ENCODE assay signal across 8 mouse cellular contexts in genomic region chr3:27710648-27711428, GRCm38 (mm10). TPM values are rescaled to one million over a fixed set of nuclear protein-coding genes. Genes with fewer than 3 reads are reported as not detected.
DNase-seq lines count a peak whose midpoint lies in the region; ATAC-seq and TF ChIP-seq lines count a peak whose summit lies in the region.

TSS of gene Fndc3b (minus strand) at chr3:27711307.

- peak within 1 kb of the TSS; percentile 88 for H3K27ac ChIP-seq in forebrain, embryonic 16.5 days (ENCODE audit: low read length)
- peak within 1 kb of the TSS; percentile 83 for H3K27ac ChIP-seq in neural tube, embryonic 14.5 days (ENCODE audit: low read depth, low read length)
- H3K27ac ChIP-seq in testis, adult 2 months (ENCODE audit: control insufficient read depth, insufficient read depth, low read depth, low read length): peak within 1 kb of the TSS; percentile 78

- intact Hi-C loops in heart, postnatal 25 days (cut with DNase I): loop anchor here (2.0 to 5.0 kb wide), 3 partner anchors 151 to 244 kb away; partner anchors contain the start of gene Pld1

- H3K27me3 ChIP-seq in forebrain, embryonic 16.5 days (replicated peaks; ENCODE audit: control insufficient read depth, insufficient read depth, low read length): no peaks in the 10 kb centered on the region
- no peaks in the 10 kb centered on the region for H3K27me3 ChIP-seq in neural tube, embryonic 14.5 days (ENCODE audit: control insufficient read depth, insufficient read depth, low read length)
- no peaks in the 10 kb centered on the region for H3K27me3 ChIP-seq in testis, adult 2 months (ENCODE audit: control insufficient read depth, insufficient read depth, low read length)

- no peaks in the 10 kb centered on the region for H3K36me3 ChIP-seq in forebrain, embryonic 16.5 days (ENCODE audit: control insufficient read depth, insufficient read depth)
- H3K36me3 ChIP-seq in neural tube, embryonic 14.5 days (ENCODE audit: control insufficient read depth, insufficient read depth, low read length): no peaks in the 10 kb centered on the region
- H3K36me3 ChIP-seq in testis, adult 2 months (ENCODE audit: control insufficient read depth, insufficient read depth, low read length): no peaks in the 10 kb centered on the region

- peaks cover 11% of the 10 kb centered on the region for H3K4me1 ChIP-seq in forebrain, embryonic 16.5 days (replicated peaks; ENCODE audit: control insufficient read depth, insufficient read depth, low read length)
- H3K4me1 ChIP-seq in neural tube, embryonic 14.5 days (ENCODE audit: control insufficient read depth, insufficient read depth, low read length): peaks cover 9% of the 10 kb centered on the region; the same call in 1 of the 2 replicates
- H3K4me1 ChIP-seq in testis, adult 2 months (ENCODE audit: control insufficient read depth, insufficient read depth, low read length): peaks cover 3% of the 10 kb centered on the region; the same call in 1 of the 2 replicates

- peak; percentile 55 to 65 for DNase-seq in CD8-positive naive resting alpha-beta T cell, adult 2 months (ENCODE audit: low read depth in 2 of 2, low spot score in 2 of 2)
- DNase-seq in heart, postnatal 25 days (ENCODE audit: low spot score): peak; percentile 88
- DNase-seq in layer of hippocampus, adult 18-20 months (ENCODE audit: low spot score in 2 of 2): peak; percentile 92 to 97
- DNase-seq in lung, adult 18-20 months: peak; percentile 94 to 95

- peak within 1 kb of the TSS; percentile 74 for H3K4me2 ChIP-seq in forebrain, embryonic 16.5 days (ENCODE audit: low read length)
- peak within 1 kb of the TSS; percentile 69 for H3K4me2 ChIP-seq in neural tube, embryonic 14.5 days (ENCODE audit: low read depth, low read length)

- peak within 1 kb of the TSS; percentile 80 for H3K9ac ChIP-seq in forebrain, embryonic 16.5 days (replicated peaks; ENCODE audit: low read depth, low read length)
- peak within 1 kb of the TSS; percentile 68 for H3K9ac ChIP-seq in neural tube, embryonic 14.5 days (replicated peaks; ENCODE audit: low read depth, low read length)

- peak within 1 kb of the TSS; percentile 94 for H3K4me3 ChIP-seq in forebrain, embryonic 16.5 days (replicated peaks; ENCODE audit: low read length)
- peak within 1 kb of the TSS; percentile 82 for H3K4me3 ChIP-seq in neural tube, embryonic 14.5 days (ENCODE audit: low read depth, low read length)
- H3K4me3 ChIP-seq in testis, adult 2 months (ENCODE audit: control insufficient read depth, low read depth, low read length): peak within 1 kb of the TSS; percentile 87

- H3K9me3 ChIP-seq in forebrain, embryonic 16.5 days (ENCODE audit: control insufficient read depth, low read length): no peaks in the 10 kb centered on the region
- H3K9me3 ChIP-seq in neural tube, embryonic 14.5 days (ENCODE audit: control insufficient read depth, low read length): no peaks in the 10 kb centered on the region

- peak; percentile 67 for TF ChIP-seq POLR2A in testis, adult 2 months (IDR thresholded peaks at IDR 0.05; ENCODE audit: control insufficient read depth, low read depth, low read length)

- under 1% methylated on average over 84 of the region's 90 CpGs for WGBS in forebrain, embryonic 16.5 days
- under 1% methylated on average over 75 of the region's 90 CpGs for WGBS in neural tube, embryonic 14.5 days

- no peak for TF ChIP-seq CTCF in testis, adult 2 months (IDR thresholded peaks at IDR 0.05; ENCODE audit: control insufficient read depth, insufficient read depth, insufficient replicate concordance, low read depth, low read length)

- peak; percentile 83 for ATAC-seq in cerebellum, adult (ENCODE audit: insufficient number of reproducible peaks, low FRiP score, low TSS enrichment)
- ATAC-seq in forebrain, embryonic 16.5 days: peak; percentile 98
- peak; percentile 97 for ATAC-seq in neural tube, embryonic 14.5 days (ENCODE audit: low read depth)

RNA-seq across cellular contexts. Expression of gene Fndc3b, which starts in this region (rescaled TPM):
- 6.7 TPM in 2 replicates for polyA plus RNA-seq in forebrain, embryonic 16.5 days (2015; fragmentation: Nextera tagmentation; extraction: Ambion mirVana)
- 10 to 100 TPM; 58.5 to 69.4 TPM for total RNA-seq in heart, postnatal 25 days (2021)
- 10 to 100 TPM; 20.5 to 21.2 TPM for total RNA-seq in layer of hippocampus, adult 18-20 months (2021)
- 8.8 and 12.4 TPM in 2 replicates for polyA plus RNA-seq in neural tube, embryonic 14.5 days (2014; fragmentation: Nextera tagmentation; extraction: Ambion mirVana)
- polyA plus RNA-seq in testis, adult 2 months (2012; rRNA removed): 3.9 and 5.0 TPM in 2 replicates

Comparison
In these comparisons a context has a peak if more than half of its experiments do, and no peak if none do; other contexts are left out.
1. Peak in every context shown above with its lines: DNase-seq, ATAC-seq, H3K4me3 ChIP-seq and H3K27ac ChIP-seq.